Mouse (Mus musculus) kidney, postnatal 36 days (tissue): ENCODE results near the gene Slc9a1.

Experiments
- DNase-seq, 2 experiments: peaks; one replicate each; pipeline ENCODE4 v3.0.0; 2021 to 2022; ENCODE audit warnings: mixed read lengths in 2 of 2

Gene Slc9a1

DNA sequence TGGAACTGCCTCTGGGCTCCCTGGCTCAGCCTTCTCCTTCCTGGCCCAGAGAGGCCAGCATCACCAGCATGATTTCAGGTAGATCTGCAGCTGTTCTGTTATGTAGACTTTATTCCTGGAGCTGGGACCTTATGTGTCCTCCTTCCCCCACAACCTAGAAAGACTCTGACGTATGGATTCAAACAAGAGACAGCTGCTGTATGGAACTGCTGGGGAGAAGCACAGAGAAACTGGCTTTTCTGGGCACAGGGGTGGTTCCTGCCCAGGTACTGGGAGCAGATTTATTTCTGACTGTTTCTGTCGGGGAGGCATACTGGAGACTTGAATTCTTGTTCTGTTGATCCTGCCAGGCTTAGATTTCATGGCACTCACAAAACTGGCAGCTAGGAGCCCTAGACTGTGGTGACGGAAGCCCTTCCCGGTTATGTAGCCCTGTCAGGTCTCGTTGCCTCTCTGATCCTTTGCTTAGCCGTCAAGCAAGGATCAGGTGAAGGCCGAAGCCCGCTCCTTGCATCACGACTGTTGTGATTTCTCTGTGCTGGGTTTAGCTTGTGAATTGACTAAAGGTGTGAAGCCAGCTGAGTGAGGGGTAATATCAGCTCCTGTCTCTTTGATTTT is 34.2 kb downstream of the Slc9a1 start:
- DNase-seq = no peak

GRCm38 (mm10) chr4:133404256-133404655 is 34.8 kb downstream of the Slc9a1 start:
- no peak for DNase-seq

GRCm38 (mm10) chr4:133406313-133407056 is 37.0 kb downstream of the Slc9a1 start:
- DNase-seq = no peak

GRCm38 (mm10) chr4:133407114-133407787 is 37.7 kb downstream of the Slc9a1 start:
- DNase-seq = peak in 1 of 2 experiments; percentile 63

- DNase-seq = no peak
Measured at GRCm38 (mm10) chr4:133408006-133408405, 38.5 kb downstream of the Slc9a1 start.

DNA sequence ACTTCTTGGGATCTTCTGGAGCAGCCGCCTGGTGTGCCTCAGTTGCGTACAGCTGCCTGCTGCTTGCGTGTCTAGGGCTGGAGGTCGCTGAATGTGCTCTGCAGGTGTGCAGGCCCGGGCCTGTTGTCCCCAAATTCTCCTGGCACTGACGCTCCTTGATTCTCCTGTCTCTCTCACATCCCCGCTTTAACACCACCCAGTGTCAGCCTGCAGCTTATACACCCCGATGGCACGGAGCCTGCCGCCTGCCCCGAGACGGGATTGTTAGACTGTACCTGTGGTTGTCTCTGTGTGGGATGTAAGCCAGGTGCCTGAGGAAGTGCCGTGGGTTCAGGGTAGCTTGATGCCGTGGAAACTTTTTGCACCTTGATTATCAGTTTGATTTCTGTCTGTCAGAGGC is 41.5 kb downstream of the Slc9a1 start:
- no peak for DNase-seq

GRCm38 (mm10) chr4:133412096-133412495 is 42.6 kb downstream of the Slc9a1 start:
- DNase-seq = no peak

GRCm38 (mm10) chr4:133412575-133413540 is 43.4 kb downstream of the Slc9a1 start:
- no peak for DNase-seq

DNA sequence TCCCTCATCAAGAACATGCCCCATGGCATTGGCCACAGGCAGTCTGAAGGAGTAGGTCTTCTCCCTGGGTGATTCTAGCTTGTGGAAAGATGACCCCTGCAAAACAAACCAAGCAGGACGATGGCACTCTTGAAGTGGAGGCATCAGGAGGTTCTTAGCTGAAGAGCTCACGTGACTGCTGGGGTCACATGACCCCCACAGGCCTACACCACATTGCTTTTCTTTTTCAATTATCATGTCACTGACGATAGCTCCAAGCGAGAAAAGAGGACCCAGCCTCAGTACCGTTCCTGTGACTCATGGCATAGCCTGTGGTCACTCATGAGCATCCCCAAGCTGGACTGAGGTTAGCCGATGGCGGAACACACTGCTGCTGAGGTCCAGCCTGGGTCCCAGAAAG is 44.1 kb downstream of the Slc9a1 start:
- no peak for DNase-seq

GRCm38 (mm10) chr4:133414920-133415319 is 45.4 kb downstream of the Slc9a1 start:
- peak in 1 of 2 experiments; percentile 57 for DNase-seq

DNA sequence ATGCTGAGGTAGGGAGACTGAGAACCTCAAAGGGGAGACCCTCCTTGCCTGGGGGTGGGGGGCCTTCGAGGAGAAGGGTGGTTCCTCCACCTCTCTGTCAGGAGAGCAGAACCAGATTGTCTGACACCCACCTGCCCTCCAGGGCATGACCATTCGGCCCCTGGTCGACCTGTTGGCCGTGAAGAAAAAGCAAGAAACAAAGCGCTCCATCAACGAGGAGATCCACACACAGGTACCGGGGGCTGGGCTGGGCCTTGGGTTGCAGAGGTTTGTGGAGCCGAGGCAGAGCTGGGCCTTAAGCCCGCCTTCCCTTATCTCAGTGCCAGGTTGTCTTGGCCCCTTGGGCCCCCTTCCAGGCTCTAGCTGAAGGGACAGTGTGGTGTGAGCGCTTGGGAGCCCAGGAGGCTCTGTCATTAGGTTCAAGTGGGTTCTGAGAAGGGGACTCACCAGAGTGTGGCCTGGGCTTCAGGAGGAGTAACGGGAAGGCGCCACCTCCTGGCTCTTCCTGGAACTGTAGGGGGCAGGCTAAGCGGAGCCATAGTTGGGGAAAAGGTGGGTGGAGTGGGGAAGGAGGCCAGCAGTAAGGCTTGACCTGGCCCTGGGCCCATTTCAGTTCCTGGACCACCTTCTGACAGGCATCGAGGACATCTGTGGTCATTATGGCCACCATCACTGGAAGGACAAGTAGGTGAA is 50.0 kb downstream of the Slc9a1 start:
- DNase-seq = peak; percentile 38 to 82

GRCm38 (mm10) chr4:133421989-133422388 is 52.5 kb downstream of the Slc9a1 start:
- no peak for DNase-seq

DNA sequence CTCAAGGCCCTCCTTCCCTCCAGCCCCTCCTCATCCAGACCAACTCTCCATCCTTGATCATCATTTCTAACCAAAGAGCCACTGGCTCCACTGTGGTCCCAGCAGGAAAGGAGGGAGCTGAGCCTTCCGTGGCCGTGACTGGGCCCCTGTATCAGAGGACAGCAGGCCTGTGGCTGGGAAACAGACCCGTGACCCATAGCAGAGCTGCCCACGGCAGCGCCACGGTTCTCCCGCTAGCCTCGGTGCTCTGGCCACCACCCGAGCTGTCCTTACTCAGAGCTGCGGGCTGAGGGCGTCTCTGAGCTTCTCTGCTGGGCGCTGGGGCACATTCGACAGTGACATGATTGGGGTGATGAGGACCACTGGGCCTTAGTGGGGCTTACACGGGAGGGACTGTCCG is 53.1 kb downstream of the Slc9a1 start:
- DNase-seq = no peak

- DNase-seq = peak in 1 of 2 experiments; percentile 70
Measured at GRCm38 (mm10) chr4:133423108-133423507, 53.6 kb downstream of the Slc9a1 start.

GRCm38 (mm10) chr4:133423691-133424090 is 54.2 kb downstream of the Slc9a1 start:
- DNase-seq = no peak

- peak; percentile 72 to 79 for DNase-seq
Measured at GRCm38 (mm10) chr4:133424100-133424499, 54.6 kb downstream of the Slc9a1 start.

GRCm38 (mm10) chr4:133426141-133426540 is 56.6 kb downstream of the Slc9a1 start:
- no peak for DNase-seq

GRCm38 (mm10) chr4:133431508-133431907 is 62.0 kb downstream of the Slc9a1 start:
- no peak for DNase-seq

GRCm38 (mm10) chr4:133432560-133433171 is 63.2 kb downstream of the Slc9a1 start:
- no peak for DNase-seq

GRCm38 (mm10) chr4:133435921-133436320 is 66.4 kb downstream of the Slc9a1 start:
- DNase-seq = no peak
